Mouse (Mus musculus) embryonic facial prominence, embryonic 13.5 days (tissue): Measurements from ENCODE around the gene Dscaml1. TPM values are rescaled to one million over a fixed set of nuclear protein-coding genes. Genes with fewer than 3 reads are reported as not detected.
A peak's percentile ranks its signal among the peaks of the same experiment; 100 is the strongest.

Experiments used
- ATAC-seq: fragments of 200-750 bp; cut with Nextera tagmentation; 2 replicates; pipeline ENCODE4 v1.8.0; 2017; ENCODE audit warnings: low read depth; ENCODE audit not compliant: insufficient number of reproducible peaks, insufficient read depth, low FRiP score, low TSS enrichment
- H3K27ac ChIP-seq: fragments of 300-500 bp; sonication (generic); 2 replicates; pipeline ENCODE4 v1.5.1; 2015; ENCODE audit warnings: moderate library complexity, mild to moderate bottlenecking, inconsistent platforms
- H3K27me3 ChIP-seq: fragments of 300-500 bp; sonication (generic); 2 replicates; pipeline ENCODE4 v1.6.1; 2015; ENCODE audit warnings: mild to moderate bottlenecking, inconsistent platforms
- H3K36me3 ChIP-seq: fragments of 300-500 bp; sonication (generic); 2 replicates; pipeline ENCODE4 v1.6.1; 2015; ENCODE audit warnings: mild to moderate bottlenecking, inconsistent platforms
- H3K4me1 ChIP-seq: fragments of 300-500 bp; sonication (generic); 2 replicates; pipeline ENCODE4 v1.6.1; 2015; ENCODE audit warnings: inconsistent platforms
- H3K4me2 ChIP-seq: fragments of 300-500 bp; sonication (generic); 2 replicates; pipeline ENCODE4 v1.6.1; 2015; ENCODE audit warnings: moderate library complexity, mild to moderate bottlenecking, inconsistent platforms
- H3K4me3 ChIP-seq: fragments of 300-500 bp; sonication (generic); 2 replicates; pipeline ENCODE4 v1.5.1; 2015; ENCODE audit warnings: mild to moderate bottlenecking, inconsistent platforms
- H3K9ac ChIP-seq: fragments of 300-500 bp; sonication (generic); 2 replicates; pipeline ENCODE4 v1.6.1; 2015; ENCODE audit warnings: mild to moderate bottlenecking, inconsistent platforms
- H3K9me3 ChIP-seq: fragments of 300-500 bp; sonication (generic); 2 replicates; pipeline ENCODE4 v1.6.1; 2016; ENCODE audit warnings: inconsistent platforms
- WGBS: fragments of 180-500 bp; shearing (Covaris S2); methylation state at CpG from one replicate; pipeline ENCODE4 v1.1.7; 2015; ENCODE audit warnings: mixed read lengths; 5-methylcytosine and 5-hydroxymethylcytosine counted together
- polyA plus RNA-seq: library from polyadenylated mRNA; unstranded; fragments of >200 nt; fragmentation: Nextera tagmentation; extraction: Ambion mirVana; gene quantifications from 2 replicates; pipeline ENCODE4 v1.2.1, GENCODE M21; 2015

Gene Dscaml1
- polyA plus RNA-seq, 1 experiment from 2014 or later: 0.97 TPM

DNA sequence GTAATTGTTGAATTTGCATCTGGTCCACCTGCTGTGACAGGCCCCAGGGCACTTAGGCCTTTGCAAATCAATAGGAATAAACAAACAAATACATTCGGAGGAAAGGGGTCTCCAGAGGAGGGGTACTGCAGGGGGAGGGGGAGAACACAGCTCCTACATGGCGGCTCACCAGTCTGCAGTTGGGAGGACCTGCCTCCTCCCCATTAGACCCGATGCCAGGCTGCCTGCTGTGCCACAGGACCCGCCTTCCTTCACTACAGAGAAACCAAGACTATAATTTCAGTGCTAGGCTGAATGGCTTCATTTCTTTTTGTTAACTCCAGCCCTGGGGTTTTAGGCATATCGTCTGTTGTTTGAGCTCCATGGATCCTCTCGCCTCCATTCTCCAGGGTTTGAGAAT, 123.8 kb downstream of the Dscaml1 start:
- H3K4me1 ChIP-seq: peaks cover 17% of the 10 kb centered on the region
- no peak overlapping the region for H3K27ac ChIP-seq
- H3K4me3 ChIP-seq: no peak overlapping the region
- H3K4me2 ChIP-seq: no peak overlapping the region
- no peaks in the 10 kb centered on the region for H3K36me3 ChIP-seq
- H3K27me3 ChIP-seq: peaks cover 5% of the 10 kb centered on the region; the same call in 1 of the 2 replicates
- no peak overlapping the region for H3K9ac ChIP-seq
- no peaks in the 10 kb centered on the region for H3K9me3 ChIP-seq
- 40% methylated on average over 6 of the region's 6 CpGs for WGBS
- ATAC-seq: no peak

DNA sequence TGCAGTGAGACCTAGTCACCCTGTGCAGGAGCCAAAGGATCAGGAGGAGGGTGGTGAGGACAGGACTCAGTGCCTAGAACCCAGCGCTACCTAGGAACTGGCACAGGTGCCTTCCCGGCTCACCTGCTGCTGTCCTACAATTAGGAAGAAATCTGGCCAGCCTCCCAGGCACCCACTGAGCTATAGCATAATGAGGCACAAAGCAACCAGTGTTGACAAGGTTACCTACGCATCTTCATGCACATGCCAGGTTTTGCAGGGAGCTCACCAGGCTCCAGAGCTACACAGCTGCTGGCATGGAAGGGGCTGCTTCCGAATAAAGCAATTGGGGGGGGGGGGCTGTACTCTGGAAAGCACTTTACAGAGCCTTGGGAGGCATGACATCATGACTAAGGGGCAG, 124.2 kb downstream of the Dscaml1 start:
- H3K9ac ChIP-seq: no peak overlapping the region
- H3K36me3 ChIP-seq: no peaks in the 10 kb centered on the region
- H3K27ac ChIP-seq: no peak overlapping the region
- H3K9me3 ChIP-seq: no peaks in the 10 kb centered on the region
- peaks cover 21% of the 10 kb centered on the region for H3K4me1 ChIP-seq
- H3K27me3 ChIP-seq: peaks cover 5% of the 10 kb centered on the region; the same call in 1 of the 2 replicates
- WGBS: 55% methylated on average over 4 of the region's 4 CpGs
- H3K4me2 ChIP-seq: no peak overlapping the region
- ATAC-seq: no peak
- H3K4me3 ChIP-seq: no peak overlapping the region

GRCm38 (mm10) chr9:45555036-45555826, 128.8 kb downstream of the Dscaml1 start:
- Histone ChIP-seq H3K27ac (peak overlapping the region; percentile 22; the same call in 1 of the 2 replicates), H3K36me3 (no peaks in the 10 kb centered on the region), H3K27me3 (no peaks in the 10 kb centered on the region; the same call in 1 of the 2 replicates), H3K4me1 (peaks cover 17% of the 10 kb centered on the region), H3K4me3 (no peak overlapping the region), H3K4me2 (peak overlapping the region; percentile 37), H3K9ac (no peak overlapping the region), H3K9me3 (no peaks in the 10 kb centered on the region)
- WGBS: 20% methylated on average over 17 of the region's 17 CpGs
- ATAC-seq: no peak

GRCm38 (mm10) chr9:45556882-45557281, 130.5 kb downstream of the Dscaml1 start:
- 96% methylated on average over 3 of the region's 3 CpGs for WGBS
- H3K36me3 ChIP-seq: no peaks in the 10 kb centered on the region
- H3K9me3 ChIP-seq: no peaks in the 10 kb centered on the region
- H3K9ac ChIP-seq: no peak overlapping the region
- H3K27me3 ChIP-seq: no peaks in the 10 kb centered on the region
- H3K27ac ChIP-seq: no peak overlapping the region
- ATAC-seq: no peak
- H3K4me1 ChIP-seq: peaks cover 17% of the 10 kb centered on the region
- no peak overlapping the region for H3K4me2 ChIP-seq
- H3K4me3 ChIP-seq: no peak overlapping the region

- Histone ChIP-seq H3K4me3 (no peak overlapping the region), H3K27me3 (no peaks in the 10 kb centered on the region), H3K9ac (no peak overlapping the region), H3K27ac (no peak overlapping the region), H3K4me1 (peaks cover 1% of the 10 kb centered on the region), H3K36me3 (no peaks in the 10 kb centered on the region), H3K4me2 (no peak overlapping the region), H3K9me3 (no peaks in the 10 kb centered on the region)
- no peak for ATAC-seq
- 74% methylated on average over 6 of the region's 6 CpGs for WGBS
These were observed 134.6 kb downstream of the Dscaml1 start for GRCm38 (mm10) chr9:45560987-45561386.

DNA sequence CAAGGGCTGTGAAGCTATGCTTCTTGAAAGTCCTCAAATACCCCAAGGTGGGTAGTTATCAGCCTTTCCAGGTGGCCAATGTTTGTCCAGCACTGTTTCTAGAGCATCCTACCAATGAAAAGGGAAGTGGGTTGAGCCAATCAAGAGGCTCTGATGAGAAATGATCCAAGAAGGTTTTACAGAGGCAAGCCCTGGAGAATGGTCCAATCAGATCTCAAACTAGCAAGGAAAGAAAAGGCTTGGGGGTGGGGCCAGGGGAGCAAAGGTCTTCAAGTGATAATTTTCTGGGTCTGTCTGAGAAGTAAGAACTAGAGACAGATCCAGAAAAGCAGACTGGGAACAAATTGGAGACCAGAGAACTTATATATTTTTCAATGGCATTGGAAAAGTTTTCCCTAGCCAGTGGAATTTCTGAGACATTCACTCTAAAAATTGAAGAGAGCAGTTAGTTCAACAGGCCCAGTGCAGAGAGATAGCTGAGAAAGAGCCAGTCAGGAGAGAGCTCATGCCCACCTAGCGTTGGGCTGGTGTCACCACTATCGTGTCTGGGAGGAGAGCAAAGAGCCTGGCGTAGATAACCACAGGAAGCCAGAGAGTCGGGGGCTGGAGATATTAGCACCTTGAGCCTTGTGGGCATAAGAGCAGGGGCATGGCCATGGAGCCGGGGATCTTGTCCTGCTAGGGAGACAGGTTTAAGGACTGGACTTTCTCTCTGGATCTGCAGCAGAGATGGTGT, 140.6 kb downstream of the Dscaml1 start:
- Histone ChIP-seq H3K4me1 (no peaks in the 10 kb centered on the region), H3K36me3 (no peaks in the 10 kb centered on the region), H3K4me3 (no peak overlapping the region), H3K27ac (no peak overlapping the region), H3K9ac (no peak overlapping the region), H3K4me2 (no peak overlapping the region), H3K27me3 (no peaks in the 10 kb centered on the region), H3K9me3 (no peaks in the 10 kb centered on the region)
- WGBS: 83% methylated on average over 5 of the region's 5 CpGs
- ATAC-seq: no peak

DNA sequence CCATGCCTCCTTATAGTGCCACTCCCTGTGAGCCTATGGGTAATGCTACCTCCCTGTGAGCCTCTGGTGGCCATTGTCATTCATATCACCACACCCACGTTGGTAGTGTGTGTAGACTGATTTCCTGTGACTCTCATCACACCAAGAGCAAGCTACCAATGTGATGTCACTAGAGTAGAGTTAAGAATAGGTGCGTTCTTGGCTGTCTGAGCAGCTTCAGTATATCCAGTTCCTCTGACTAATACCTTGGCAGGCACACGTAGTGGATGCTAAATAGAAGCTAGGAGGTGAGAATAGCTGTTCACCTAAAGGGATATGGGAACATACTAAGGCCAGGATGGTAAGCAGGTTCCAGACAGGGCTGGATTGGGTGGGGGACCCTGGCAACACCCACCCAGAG, 143.3 kb downstream of the Dscaml1 start:
- WGBS: 65% methylated on average over 3 of the region's 3 CpGs
- no peak for ATAC-seq
- Histone ChIP-seq H3K27me3 (no peaks in the 10 kb centered on the region), H3K9ac (no peak overlapping the region), H3K36me3 (no peaks in the 10 kb centered on the region), H3K4me3 (no peak overlapping the region), H3K4me2 (no peak overlapping the region), H3K4me1 (no peaks in the 10 kb centered on the region), H3K27ac (no peak overlapping the region), H3K9me3 (no peaks in the 10 kb centered on the region)

GRCm38 (mm10) chr9:45570346-45570745, 143.9 kb downstream of the Dscaml1 start:
- Histone ChIP-seq H3K4me3 (no peak overlapping the region), H3K4me1 (no peaks in the 10 kb centered on the region), H3K9ac (no peak overlapping the region), H3K27ac (no peak overlapping the region), H3K4me2 (no peak overlapping the region), H3K27me3 (no peaks in the 10 kb centered on the region), H3K9me3 (no peaks in the 10 kb centered on the region), H3K36me3 (no peaks in the 10 kb centered on the region)
- WGBS: 84% methylated on average over 5 of the region's 5 CpGs
- ATAC-seq: no peak

GRCm38 (mm10) chr9:45572787-45573492, 146.5 kb downstream of the Dscaml1 start:
- Histone ChIP-seq H3K27me3 (no peaks in the 10 kb centered on the region), H3K4me1 (no peaks in the 10 kb centered on the region), H3K4me3 (no peak overlapping the region), H3K27ac (no peak overlapping the region), H3K36me3 (no peaks in the 10 kb centered on the region), H3K9me3 (no peaks in the 10 kb centered on the region), H3K4me2 (no peak overlapping the region), H3K9ac (no peak overlapping the region)
- ATAC-seq: no peak
- 44% methylated on average over 9 of the region's 9 CpGs for WGBS

GRCm38 (mm10) chr9:45573493-45573815, 147.0 kb downstream of the Dscaml1 start:
- H3K36me3 ChIP-seq: no peaks in the 10 kb centered on the region
- no peaks in the 10 kb centered on the region for H3K27me3 ChIP-seq
- H3K9ac ChIP-seq: no peak overlapping the region
- no peak overlapping the region for H3K4me3 ChIP-seq
- no peaks in the 10 kb centered on the region for H3K4me1 ChIP-seq
- H3K27ac ChIP-seq: no peak overlapping the region
- H3K9me3 ChIP-seq: no peaks in the 10 kb centered on the region
- H3K4me2 ChIP-seq: no peak overlapping the region
- no peak for ATAC-seq

GRCm38 (mm10) chr9:45574021-45574420, 147.6 kb downstream of the Dscaml1 start:
- no peak overlapping the region for H3K27ac ChIP-seq
- no peak overlapping the region for H3K4me3 ChIP-seq
- ATAC-seq: no peak
- WGBS: 77% methylated on average over 8 of the region's 8 CpGs
- H3K27me3 ChIP-seq: no peaks in the 10 kb centered on the region
- no peaks in the 10 kb centered on the region for H3K9me3 ChIP-seq
- no peak overlapping the region for H3K9ac ChIP-seq
- H3K4me2 ChIP-seq: no peak overlapping the region
- H3K4me1 ChIP-seq: no peaks in the 10 kb centered on the region
- H3K36me3 ChIP-seq: no peaks in the 10 kb centered on the region
